Mouse (Mus musculus) lung, embryonic 15.5 days (tissue): ENCODE data around the gene Mcf2l. TPM values are rescaled to one million over a fixed set of nuclear protein-coding genes. Genes with fewer than 3 reads are reported as not detected.

Source experiments
- ATAC-seq: fragments of 200-750 bp; cut with Nextera tagmentation; 2 replicates; pipeline ENCODE4 v1.8.0; 2017; ENCODE audit warnings: moderate number of reproducible peaks, borderline replicate concordance; ENCODE audit not compliant: low FRiP score, low TSS enrichment; ENCODE audit errors: extremely low read depth
- H3K27ac ChIP-seq: fragments of 300-500 bp; sonication (generic); 2 replicates; pipeline ENCODE4 v1.5.1; 2015; ENCODE audit warnings: moderate library complexity, mild to moderate bottlenecking, inconsistent platforms
- H3K27me3 ChIP-seq: fragments of 300-500 bp; sonication (generic); 2 replicates; pipeline ENCODE4 v1.6.1; 2015; ENCODE audit warnings: inconsistent platforms
- H3K36me3 ChIP-seq: fragments of 300-500 bp; sonication (generic); 2 replicates; pipeline ENCODE4 v1.6.1; 2015; ENCODE audit warnings: inconsistent platforms
- H3K4me1 ChIP-seq: fragments of 300-500 bp; sonication (generic); 2 replicates; pipeline ENCODE4 v1.6.1; 2015; ENCODE audit warnings: inconsistent platforms
- H3K4me2 ChIP-seq: fragments of 300-500 bp; sonication (generic); 2 replicates; pipeline ENCODE4 v1.6.1; 2015; ENCODE audit warnings: inconsistent platforms, mild to moderate bottlenecking, moderate library complexity
- H3K4me3 ChIP-seq: fragments of 300-500 bp; sonication (generic); 2 replicates; pipeline ENCODE4 v1.5.1; 2015; ENCODE audit warnings: mild to moderate bottlenecking, inconsistent platforms
- H3K9ac ChIP-seq: fragments of 300-500 bp; sonication (generic); 2 replicates; pipeline ENCODE4 v1.6.1; 2015; ENCODE audit warnings: inconsistent platforms
- H3K9me3 ChIP-seq: fragments of 300-500 bp; sonication (generic); 2 replicates; pipeline ENCODE4 v1.6.1; 2016; ENCODE audit warnings: inconsistent platforms
- WGBS: fragments of 180-500 bp; shearing (Covaris S2); methylation state at CpG from one replicate; pipeline ENCODE4 v1.1.7; 2015; 5-methylcytosine and 5-hydroxymethylcytosine counted together
- polyA plus RNA-seq: library from polyadenylated mRNA; unstranded; fragments of >200 nt; fragmentation: Nextera tagmentation; extraction: Ambion mirVana; gene quantifications from 2 replicates; pipeline ENCODE4 v1.2.1, GENCODE M21; 2015

Gene Mcf2l
- polyA plus RNA-seq, 1 experiment from 2014 or later: 12.0 TPM

GRCm38 (mm10) chr8:12874971-12875370 is 1.4 kb downstream of the Mcf2l start:
- H3K27ac ChIP-seq: no peak overlapping the region
- peaks cover 23% of the 10 kb centered on the region for H3K4me1 ChIP-seq
- peak overlapping the region; percentile 83; the same call in 1 of the 2 replicates for H3K4me2 ChIP-seq
- H3K9me3 ChIP-seq: no peaks in the 10 kb centered on the region
- H3K27me3 ChIP-seq: peaks cover 4% of the 10 kb centered on the region; the same call in 1 of the 2 replicates
- no peak overlapping the region for H3K4me3 ChIP-seq
- no peak overlapping the region for H3K9ac ChIP-seq
- H3K36me3 ChIP-seq: no peaks in the 10 kb centered on the region
- WGBS: 73% methylated on average over 4 of the region's 4 CpGs
- ATAC-seq: no peak

- no peak overlapping the region for H3K27ac ChIP-seq
- peaks cover 4% of the 10 kb centered on the region; the same call in 1 of the 2 replicates for H3K27me3 ChIP-seq
- WGBS: 73% methylated on average over 6 of the region's 6 CpGs
- no peaks in the 10 kb centered on the region for H3K36me3 ChIP-seq
- H3K9ac ChIP-seq: no peak overlapping the region
- no peak for ATAC-seq
- H3K9me3 ChIP-seq: no peaks in the 10 kb centered on the region
- H3K4me3 ChIP-seq: no peak overlapping the region
- H3K4me2 ChIP-seq: no peak overlapping the region
- peaks cover 23% of the 10 kb centered on the region for H3K4me1 ChIP-seq
These were observed 3.5 kb downstream of the Mcf2l start for GRCm38 (mm10) chr8:12877126-12877525.

GRCm38 (mm10) chr8:12880163-12880562 is 6.6 kb downstream of the Mcf2l start:
- 72% methylated on average over 6 of the region's 6 CpGs for WGBS
- Histone ChIP-seq H3K4me3 (no peak overlapping the region), H3K27ac (no peak overlapping the region), H3K9ac (no peak overlapping the region), H3K36me3 (no peaks in the 10 kb centered on the region), H3K4me1 (peaks cover 21% of the 10 kb centered on the region), H3K27me3 (no peaks in the 10 kb centered on the region), H3K9me3 (no peaks in the 10 kb centered on the region), H3K4me2 (no peak overlapping the region)
- ATAC-seq: no peak

DNA sequence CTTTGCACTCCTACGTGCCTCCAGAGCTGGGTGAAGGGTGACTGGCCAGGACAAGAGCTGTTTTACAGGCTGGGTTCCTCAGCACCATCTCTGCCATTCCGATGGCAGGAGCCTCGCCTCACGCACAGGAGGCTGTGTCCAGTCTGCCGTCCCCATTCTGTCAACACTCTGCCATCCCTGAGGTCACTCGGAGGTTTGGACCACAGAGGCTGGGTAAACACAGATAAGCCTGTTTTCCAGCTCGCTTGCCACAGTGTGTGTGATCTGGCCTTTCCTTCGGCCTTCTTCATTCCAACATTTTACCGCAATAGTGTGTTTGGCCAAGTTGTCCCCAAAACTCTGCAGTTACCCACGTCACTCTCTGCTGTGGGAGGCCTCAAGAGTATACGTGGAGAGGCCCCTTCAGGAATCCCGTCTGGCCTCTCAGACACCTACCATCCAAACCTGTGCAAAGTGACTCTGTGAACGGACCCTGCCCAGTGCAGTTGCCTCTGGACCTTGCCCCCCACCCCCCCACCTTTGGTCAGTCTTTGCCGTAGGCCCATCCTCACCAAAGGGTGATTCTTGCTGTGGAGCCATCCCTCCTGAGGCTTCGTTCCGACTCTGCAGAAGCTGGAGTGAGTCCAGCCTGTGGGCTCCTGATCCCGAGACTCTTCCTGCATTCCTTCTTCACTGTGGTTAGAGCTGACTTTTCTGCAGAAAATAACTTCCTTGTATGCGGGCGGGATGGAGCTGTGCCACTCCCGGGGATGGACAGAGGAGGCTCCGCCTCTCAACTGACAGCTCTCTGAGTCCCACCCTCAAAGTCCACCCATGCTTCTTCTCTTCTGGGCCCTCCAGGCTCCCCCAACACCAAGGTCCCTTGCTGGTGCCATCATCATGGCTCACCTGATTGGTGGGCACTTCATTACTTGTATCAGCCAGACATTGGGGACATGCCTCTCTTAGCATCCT is 9.7 kb downstream of the Mcf2l start:
- no peak for ATAC-seq
- Histone ChIP-seq H3K4me1 (peaks cover 21% of the 10 kb centered on the region), H3K36me3 (no peaks in the 10 kb centered on the region), H3K4me3 (no peak overlapping the region), H3K4me2 (no peak overlapping the region; the same call in 1 of the 2 replicates), H3K27ac (no peak overlapping the region), H3K9me3 (no peaks in the 10 kb centered on the region), H3K27me3 (no peaks in the 10 kb centered on the region), H3K9ac (no peak overlapping the region)
- WGBS: 28% methylated on average over 21 of the region's 21 CpGs

DNA sequence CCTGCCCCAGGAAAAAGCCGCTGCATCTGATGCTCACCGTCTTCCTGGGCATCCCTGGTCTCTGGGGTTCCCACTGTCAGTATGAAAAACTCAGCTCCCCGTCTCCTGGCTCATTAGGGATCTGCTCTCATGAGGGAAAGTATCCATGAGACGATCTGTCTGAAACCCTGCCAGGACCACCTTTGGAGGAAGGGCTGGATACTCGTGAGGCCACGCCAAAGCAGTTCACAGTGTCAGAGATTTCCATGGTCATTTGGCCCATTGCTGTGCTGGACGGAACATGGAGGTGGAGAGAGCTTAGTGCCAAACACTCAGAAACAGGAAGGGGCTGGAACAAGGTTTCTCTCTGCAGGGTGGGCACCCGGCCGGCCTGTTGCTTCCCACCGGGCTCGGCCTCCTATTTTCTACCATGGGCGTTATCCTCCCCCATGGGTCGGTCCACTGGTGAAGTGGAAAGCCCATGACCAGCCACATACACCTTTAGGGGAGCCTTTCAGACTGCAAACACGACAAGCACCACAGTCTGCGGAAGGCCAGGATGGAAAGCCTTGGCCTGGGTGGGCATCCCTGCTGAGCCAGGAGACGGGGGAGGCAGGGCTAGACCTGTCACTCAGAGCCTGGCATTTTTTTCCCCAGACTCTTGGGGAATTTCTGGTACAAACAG is 14.3 kb downstream of the Mcf2l start:
- H3K36me3 ChIP-seq: no peaks in the 10 kb centered on the region
- H3K4me2 ChIP-seq: no peak overlapping the region
- H3K27ac ChIP-seq: no peak overlapping the region
- H3K9ac ChIP-seq: no peak overlapping the region
- peaks cover 9% of the 10 kb centered on the region for H3K4me1 ChIP-seq
- H3K9me3 ChIP-seq: no peaks in the 10 kb centered on the region
- ATAC-seq: no peak
- H3K4me3 ChIP-seq: no peak overlapping the region
- WGBS: 82% methylated on average over 16 of the region's 16 CpGs
- no peaks in the 10 kb centered on the region for H3K27me3 ChIP-seq

DNA sequence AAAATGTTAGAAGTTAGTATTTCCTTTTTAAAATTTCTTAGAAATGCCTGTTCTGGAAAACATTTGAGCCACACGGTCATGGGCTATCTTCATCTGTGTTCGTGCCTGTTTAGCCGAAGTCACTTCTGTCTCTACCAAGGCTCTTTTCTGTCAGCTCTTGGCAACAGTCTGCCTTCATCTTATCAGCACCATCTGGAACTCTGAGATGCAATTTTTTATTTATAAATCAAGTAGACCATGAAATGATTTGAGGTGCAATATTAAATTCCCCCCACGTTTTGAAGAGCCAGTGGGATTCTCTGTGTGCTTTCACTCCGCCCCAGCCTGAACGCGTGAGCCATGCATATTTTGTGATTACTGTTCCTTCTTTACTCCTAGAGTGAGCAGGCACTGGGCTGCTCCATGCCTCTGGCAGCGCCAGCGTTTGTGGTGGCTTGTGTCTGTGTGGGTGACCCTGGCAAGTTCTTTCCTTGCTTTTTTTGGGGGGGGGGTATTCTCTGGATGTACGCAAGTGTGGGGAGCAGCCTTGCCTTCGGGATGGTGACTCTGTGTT is 15.5 kb downstream of the Mcf2l start:
- H3K4me3 ChIP-seq: no peak overlapping the region
- 87% methylated on average over 11 of the region's 11 CpGs for WGBS
- no peak overlapping the region for H3K27ac ChIP-seq
- no peaks in the 10 kb centered on the region for H3K36me3 ChIP-seq
- no peak for ATAC-seq
- H3K4me1 ChIP-seq: no peaks in the 10 kb centered on the region
- H3K4me2 ChIP-seq: no peak overlapping the region
- no peaks in the 10 kb centered on the region for H3K27me3 ChIP-seq
- H3K9ac ChIP-seq: no peak overlapping the region
- no peaks in the 10 kb centered on the region for H3K9me3 ChIP-seq

DNA sequence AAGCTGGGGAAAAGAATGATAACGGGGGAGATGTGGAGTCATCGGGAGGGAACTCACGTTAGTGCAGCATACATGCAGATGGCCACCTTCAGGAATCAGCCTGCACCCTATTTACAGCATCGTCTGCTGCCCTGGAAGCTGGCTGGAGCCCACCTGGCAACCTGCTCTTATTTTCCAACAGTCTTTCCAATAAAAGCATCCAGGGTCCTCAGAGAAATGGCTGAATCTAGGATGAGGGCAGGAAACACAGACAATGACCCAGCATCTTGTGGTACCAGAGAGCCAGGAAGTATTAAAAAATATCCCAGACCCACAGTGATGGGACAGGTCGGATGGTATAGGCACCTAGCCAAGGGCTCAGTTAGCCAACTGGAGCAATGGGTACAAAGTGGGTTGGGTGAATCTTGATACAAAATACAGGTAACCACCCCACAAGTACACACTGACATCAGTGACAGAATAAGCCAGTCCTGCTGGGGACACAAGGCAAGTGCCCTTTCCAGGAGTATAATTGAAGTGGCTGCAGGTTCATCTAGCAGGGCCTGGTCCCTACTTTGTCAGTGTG is 19.4 kb downstream of the Mcf2l start:
- no peak for ATAC-seq
- no peaks in the 10 kb centered on the region for H3K9me3 ChIP-seq
- 75% methylated on average over 5 of the region's 5 CpGs for WGBS
- H3K4me1 ChIP-seq: peaks cover 15% of the 10 kb centered on the region
- H3K27me3 ChIP-seq: no peaks in the 10 kb centered on the region
- H3K27ac ChIP-seq: no peak overlapping the region
- H3K9ac ChIP-seq: no peak overlapping the region
- no peak overlapping the region for H3K4me2 ChIP-seq
- no peak overlapping the region for H3K4me3 ChIP-seq
- no peaks in the 10 kb centered on the region for H3K36me3 ChIP-seq

DNA sequence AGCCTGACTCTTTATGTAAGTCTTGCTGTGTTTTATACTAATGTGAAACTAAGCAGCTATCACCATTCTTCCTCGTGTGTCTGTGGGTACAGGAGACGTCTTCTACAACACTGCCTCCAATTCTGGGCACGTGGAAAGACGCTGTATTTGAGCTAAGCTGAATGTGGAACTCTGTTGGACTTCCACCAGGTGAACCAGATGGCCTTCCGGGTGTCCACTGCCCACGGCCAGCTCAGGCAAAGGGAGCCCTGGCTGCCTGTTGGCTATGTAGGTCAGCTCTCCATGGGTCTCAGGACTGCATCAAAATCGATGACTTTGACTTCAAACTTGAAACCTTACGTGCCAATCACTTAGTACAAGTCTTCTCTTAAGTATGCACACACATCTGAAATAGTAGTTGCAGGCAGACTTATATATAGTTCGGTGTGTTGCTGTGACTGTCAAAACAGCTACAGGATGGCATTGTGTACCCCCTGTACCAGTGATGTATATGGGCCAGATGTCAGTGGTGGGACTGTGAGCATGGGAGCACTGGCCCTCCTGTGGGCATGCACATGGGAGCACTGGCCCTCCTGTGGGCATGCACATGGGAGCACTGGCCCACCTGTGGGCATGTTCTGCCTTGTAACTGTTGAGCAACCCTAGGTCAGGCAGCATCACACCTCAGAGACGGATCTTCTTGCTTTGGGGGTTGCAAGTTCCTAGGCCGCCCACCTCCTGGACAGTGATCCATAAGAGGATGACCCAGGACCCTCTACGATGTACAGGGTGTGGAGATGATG is 20.4 kb downstream of the Mcf2l start:
- WGBS: 74% methylated on average over 12 of the region's 12 CpGs
- ATAC-seq: no peak
- H3K36me3 ChIP-seq: no peaks in the 10 kb centered on the region
- no peak overlapping the region for H3K4me2 ChIP-seq
- H3K27ac ChIP-seq: no peak overlapping the region
- H3K27me3 ChIP-seq: no peaks in the 10 kb centered on the region
- H3K9ac ChIP-seq: no peak overlapping the region
- no peak overlapping the region for H3K4me3 ChIP-seq
- peaks cover 20% of the 10 kb centered on the region for H3K4me1 ChIP-seq
- H3K9me3 ChIP-seq: no peaks in the 10 kb centered on the region

DNA sequence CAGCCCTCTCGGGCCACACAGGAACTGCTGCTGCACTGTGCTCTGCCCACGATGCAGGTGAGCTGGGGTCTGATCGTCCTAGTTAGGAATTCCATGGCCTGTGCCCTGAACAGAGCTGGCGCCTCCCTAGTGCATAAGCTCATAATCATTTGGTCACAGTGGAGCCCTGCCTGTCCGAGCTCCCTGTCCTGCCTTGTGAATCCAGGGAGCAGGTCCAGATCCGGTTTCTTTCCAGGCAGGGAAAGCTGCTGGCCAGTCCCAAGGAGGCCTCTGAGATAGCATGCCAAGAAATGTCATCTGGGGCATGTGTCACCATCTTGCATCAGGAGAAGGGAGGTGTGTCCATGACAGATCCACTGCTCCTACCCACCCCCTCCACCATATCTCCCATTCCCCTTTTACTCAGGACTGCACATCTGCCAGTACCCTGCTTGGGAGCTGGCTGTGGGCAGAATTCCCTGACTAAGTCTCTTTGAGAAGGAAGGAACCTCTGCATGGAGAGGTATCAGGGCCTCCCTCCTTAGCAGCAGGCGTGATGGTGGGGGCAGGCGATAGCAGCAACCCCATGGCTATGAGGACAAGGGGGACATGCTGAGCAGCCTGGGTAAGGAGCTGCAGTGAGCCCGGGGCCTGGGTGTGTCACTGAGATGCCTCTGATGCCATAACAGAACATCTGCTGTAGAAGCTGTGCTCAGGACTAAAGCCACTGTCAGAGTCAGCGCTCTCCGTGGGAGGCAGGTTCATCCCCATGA is 21.4 kb downstream of the Mcf2l start:
- Histone ChIP-seq H3K4me3 (no peak overlapping the region), H3K4me1 (peaks cover 20% of the 10 kb centered on the region), H3K9ac (no peak overlapping the region), H3K27ac (no peak overlapping the region), H3K36me3 (no peaks in the 10 kb centered on the region), H3K27me3 (no peaks in the 10 kb centered on the region), H3K4me2 (no peak overlapping the region), H3K9me3 (no peaks in the 10 kb centered on the region)
- ATAC-seq: no peak
- WGBS: 73% methylated on average over 11 of the region's 11 CpGs

DNA sequence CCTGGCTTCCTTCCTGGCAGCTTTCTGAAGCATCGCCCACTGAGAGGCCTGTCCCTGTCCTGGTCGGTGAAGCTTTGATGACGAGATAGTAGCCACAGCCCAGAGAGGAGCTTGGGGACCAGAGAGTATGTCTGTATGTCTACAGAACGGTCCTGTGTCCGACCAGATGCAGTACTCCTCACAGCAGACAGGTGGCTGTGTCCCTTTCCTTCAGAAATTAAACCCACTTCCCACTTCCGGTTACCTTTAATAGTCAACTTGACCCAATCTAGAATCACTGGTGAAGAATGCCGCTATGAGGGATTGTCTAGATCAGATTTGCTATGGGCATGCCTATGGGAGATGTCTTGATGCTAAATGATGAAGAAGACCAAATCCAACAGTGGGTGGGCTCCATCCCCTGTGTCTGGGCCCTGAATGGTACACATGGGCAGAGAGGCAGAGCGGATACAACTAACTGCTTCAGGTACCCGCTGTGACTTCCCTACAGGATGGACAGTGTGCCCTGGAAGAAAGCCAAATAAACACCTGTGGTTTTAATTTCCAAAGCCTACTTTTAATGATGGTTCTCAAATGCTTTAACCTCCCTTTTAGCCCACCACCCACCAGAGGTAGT is 22.0 kb downstream of the Mcf2l start:
- WGBS: 69% methylated on average over 9 of the region's 9 CpGs
- Histone ChIP-seq H3K36me3 (no peaks in the 10 kb centered on the region), H3K9me3 (no peaks in the 10 kb centered on the region), H3K4me1 (peaks cover 20% of the 10 kb centered on the region), H3K27me3 (no peaks in the 10 kb centered on the region), H3K27ac (no peak overlapping the region), H3K9ac (no peak overlapping the region), H3K4me2 (no peak overlapping the region), H3K4me3 (no peak overlapping the region)
- no peak for ATAC-seq
